Mouse (Mus musculus) megakaryocyte-erythroid progenitor cell, adult 5-6 weeks (primary cell): ENCODE measurements around the gene Speer4e. TPM values are rescaled to one million over a fixed set of nuclear protein-coding genes. Genes with fewer than 3 reads are reported as not detected.
"Not testable (repeated sequence)": the region's sequence is repeated elsewhere in the genome, so short reads cannot be mapped to it uniquely, and the experiment has no call there.

ENCODE experiments used
- ATAC-seq: replicated peaks from 2 replicates; pipeline ENCODE4 v1.8.0; 2016; ENCODE audit warnings: mild to moderate bottlenecking, inconsistent platforms; ENCODE audit not compliant: severe bottlenecking, poor library complexity, low FRiP score, low TSS enrichment
- total RNA-seq, 2 experiments: library from RNA; stranded (forward) in 1 of 2; stranded (reverse) in 1 of 2; fragments of 200-1000, 215-1000 nt in 1 of 2; fragments of >200 nt in 1 of 2; fragmentation: Nextera tagmentation in 1 of 2; gene quantifications; 2 replicates each; pipeline ENCODE4 v1.2.3; 2014 to 2017

Speer4e gene
- total RNA-seq, 2 experiments from 2014 or later, result not detected

- no peak for ATAC-seq
Measured at GRCm38 (mm10) chr5:14892242-14892641, 46.0 kb downstream of the Speer4e start.

- not testable (repeated sequence) for ATAC-seq
Measured at GRCm38 (mm10) chr5:14885291-14885690, 52.9 kb downstream of the Speer4e start.

Other genes starting within 250 kb of the Speer4e start
- not detected in 2 replicates for gene Gm9758, start 23.5 kb downstream of the Speer4e start, total RNA-seq (2014; fragmentation: Nextera tagmentation)
- gene Gm9758, start 23.5 kb downstream of the Speer4e start, total RNA-seq (2017), result not detected in 2 replicates
- gene Gm10354, start 40.5 kb upstream of the Speer4e start, total RNA-seq (2014; fragmentation: Nextera tagmentation), result not detected in 2 replicates
- not detected in 2 replicates for gene Gm10354, start 40.5 kb upstream of the Speer4e start, total RNA-seq (2017)
- gene Gm17019, start 94.6 kb upstream of the Speer4e start, total RNA-seq (2014; fragmentation: Nextera tagmentation), result not detected in 2 replicates
- gene Gm17019, start 94.6 kb upstream of the Speer4e start, total RNA-seq (2017), result not detected in 2 replicates